9 mouse cellular contexts compared by ENCODE assay signal in the genomic region with DNA sequence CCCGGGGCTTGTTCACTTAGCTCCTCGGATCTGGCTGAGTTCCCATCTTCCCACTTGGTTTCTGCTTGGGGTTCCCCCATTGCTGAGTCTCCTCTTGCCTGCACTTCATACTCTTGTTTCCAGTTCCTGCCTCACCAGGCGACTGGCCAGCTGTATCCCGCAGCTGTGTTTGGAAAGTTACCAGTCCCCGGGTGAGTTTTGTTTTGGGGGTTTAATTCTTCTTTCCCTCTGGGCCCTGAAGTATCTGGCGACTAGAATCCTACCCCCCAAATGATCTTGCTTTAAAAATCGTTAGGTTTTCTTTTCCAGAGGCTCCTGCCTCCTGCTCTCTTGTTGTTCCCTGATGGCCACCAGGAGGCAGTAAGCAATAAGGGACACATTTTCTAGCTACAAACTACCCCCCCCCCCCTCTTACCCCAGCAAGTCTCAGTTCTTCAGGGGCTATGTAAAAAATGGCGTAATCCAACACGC. TPM values are rescaled to one million over a fixed set of nuclear protein-coding genes. Genes with fewer than 3 reads are reported as not detected.
DNase-seq lines count a peak whose midpoint lies in the region; ATAC-seq and TF ChIP-seq lines count a peak whose summit lies in the region.
"Had no signal": no experiment of that assay in that cellular context is flagged by ENCODE, and none has a peak within 500 bp of the region (broad histone marks: within the 10 kb centered on the region; RNA-seq: fewer than 3 reads in every experiment).

No protein-coding gene starts in this region.

- no peak overlapping the region for H3K27ac ChIP-seq in left cerebral cortex, adult 2 months
- H3K27ac ChIP-seq in lung, postnatal 0 days (ENCODE audit: low read length): no peak overlapping the region

- TF ChIP-seq CTCF in left cerebral cortex, adult 2 months (IDR thresholded peaks at IDR 0.05): peak; percentile 62
- peak; percentile 69 for TF ChIP-seq CTCF in lung, postnatal 0 days (IDR thresholded peaks at IDR 0.05)

- intact Hi-C loops in left cerebral cortex, adult 2 months (cut with DNase I): loop anchor here (2.0 kb wide), 1 partner anchor 390 kb away; no protein-coding TSS in a partner anchor

- DNase-seq in CD4-positive, CD25-positive, alpha-beta regulatory T cell, adult 2 months (ENCODE audit: low read depth, low spot score): peak; percentile 20
- peak in 1 of 2 experiments; percentile 31 for DNase-seq in left cerebral cortex, adult 2 months (ENCODE audit: extremely low spot score in 1 of 2, low spot score in 2 of 2)
- no peak for DNase-seq in left cerebral cortex, adult 11 months (ENCODE audit: low spot score)
- peak; percentile 20 to 55 for DNase-seq in cerebellum, postnatal 25 days
- DNase-seq in lung, postnatal 0 days (ENCODE audit: low spot score): no peak
- DNase-seq in urinary bladder, adult 18-20 months (ENCODE audit: low spot score in 2 of 2): no peak
- DNase-seq in MN1 (ENCODE audit: low spot score): no peak

- H3K4me1 ChIP-seq in lung, postnatal 0 days (ENCODE audit: insufficient read depth, low read depth, low read length): no peaks in the 10 kb centered on the region

- H3K9me3 ChIP-seq in lung, postnatal 0 days (ENCODE audit: low read length): no peaks in the 10 kb centered on the region

- no peaks in the 10 kb centered on the region for H3K27me3 ChIP-seq in lung, postnatal 0 days (replicated peaks; ENCODE audit: insufficient read depth, low read length)

- TF ChIP-seq EP300 in lung, postnatal 0 days (IDR thresholded peaks at IDR 0.05): no peak

- no peak overlapping the region for H3K4me2 ChIP-seq in lung, postnatal 0 days (replicated peaks; ENCODE audit: low read depth, low read length)

- no peak overlapping the region for H3K4me3 ChIP-seq in left cerebral cortex, adult 2 months
- no peak overlapping the region for H3K4me3 ChIP-seq in lung, postnatal 0 days (ENCODE audit: low read depth, low read length)

- 33% methylated on average over 9 of the region's 9 CpGs for WGBS in lung, postnatal 0 days

- no peaks in the 10 kb centered on the region for H3K36me3 ChIP-seq in lung, postnatal 0 days (ENCODE audit: insufficient read depth, low read length)

- no peak overlapping the region for H3K9ac ChIP-seq in lung, postnatal 0 days (replicated peaks; ENCODE audit: low read depth)

- no peak for ATAC-seq in CD4-positive, CD25-positive, alpha-beta regulatory T cell, adult 4 months
- ATAC-seq in lung, postnatal 0 days: no peak

RNA-seq across cellular contexts. Expression of a gene that starts 57.3 kb away (rescaled TPM):
- polyA plus RNA-seq in CD4-positive, CD25-positive, alpha-beta regulatory T cell, adult 4 months (2017; shearing (Covaris generic)): under 1 TPM in 1 of 2 experiments, not detected in 1; 0.10 TPM
- total RNA-seq in left cerebral cortex, adult 2 months (2021): 1 to 10 TPM in 1 of 2 experiments, under 1 TPM in 1; 0.86 to 2.1 TPM
- polyA plus RNA-seq in lung, postnatal 0 days (2015; fragmentation: Nextera tagmentation; extraction: Ambion mirVana): 17.8 and 19.9 TPM in 2 replicates
- total RNA-seq: common myeloid progenitor, adult 5-6 weeks had no signal

Comparison
In these comparisons a context has a peak if more than half of its experiments do, and no peak if none do; other contexts are left out.
1. DNase-seq: peak in CD4-positive, CD25-positive, alpha-beta regulatory T cell, adult 2 months (single experiment) and cerebellum, postnatal 25 days (2 of 2); none in left cerebral cortex, adult 11 months (single experiment), lung, postnatal 0 days (single experiment), urinary bladder, adult 18-20 months (0 of 2) and MN1 (single experiment).
2. RNA of a gene that starts 57.3 kb away (polyA plus RNA-seq): 17.8 to 19.9 TPM in lung, postnatal 0 days; 0.10 TPM in CD4-positive, CD25-positive, alpha-beta regulatory T cell, adult 4 months; every median in the first group is over 10 times any median in the second.